Mouse (Mus musculus) neural tube, embryonic 15.5 days (tissue): ENCODE data around the gene Cog5. TPM values are rescaled to one million over a fixed set of nuclear protein-coding genes. Genes with fewer than 3 reads are reported as not detected.

Source experiments
- ATAC-seq: fragments of 200-750 bp; cut with Nextera tagmentation; 2 replicates; pipeline ENCODE4 v1.8.0; 2017; ENCODE audit warnings: mild to moderate bottlenecking, moderate TSS enrichment, moderate library complexity; ENCODE audit not compliant: low FRiP score
- H3K27ac ChIP-seq: fragments of 300-500 bp; sonication (generic); replicated peaks from 2 replicates; pipeline ENCODE4 v1.5.1; 2015; ENCODE audit warnings: mild to moderate bottlenecking, inconsistent platforms
- H3K27me3 ChIP-seq: fragments of 300-500 bp; sonication (generic); replicated peaks from 2 replicates; pipeline ENCODE4 v1.6.1; 2015; ENCODE audit warnings: inconsistent platforms
- H3K36me3 ChIP-seq: fragments of 300-500 bp; sonication (generic); 2 replicates; pipeline ENCODE4 v1.6.1; 2015; ENCODE audit warnings: inconsistent platforms
- H3K4me1 ChIP-seq: fragments of 300-500 bp; sonication (generic); 2 replicates; pipeline ENCODE4 v1.6.1; 2015; ENCODE audit warnings: inconsistent platforms
- H3K4me2 ChIP-seq: fragments of 300-500 bp; sonication (generic); 2 replicates; pipeline ENCODE4 v1.6.1; 2015; ENCODE audit warnings: inconsistent platforms, mild to moderate bottlenecking, moderate library complexity
- H3K4me3 ChIP-seq: fragments of 300-500 bp; sonication (generic); replicated peaks from 2 replicates; pipeline ENCODE4 v1.5.1; 2015; ENCODE audit warnings: mild to moderate bottlenecking, inconsistent platforms
- H3K9ac ChIP-seq: fragments of 300-500 bp; sonication (generic); replicated peaks from 2 replicates; pipeline ENCODE4 v1.6.1; 2015; ENCODE audit warnings: mild to moderate bottlenecking, inconsistent platforms
- H3K9me3 ChIP-seq: fragments of 300-500 bp; sonication (generic); replicated peaks from 2 replicates; pipeline ENCODE4 v1.6.1; 2016; ENCODE audit warnings: inconsistent platforms
- WGBS: fragments of 180-500 bp; shearing (Covaris S2); methylation state at CpG from one replicate; pipeline ENCODE4 v1.1.7; 2015; ENCODE audit warnings: mixed read lengths; 5-methylcytosine and 5-hydroxymethylcytosine counted together
- polyA plus RNA-seq: library from polyadenylated mRNA; unstranded; fragments of >200 nt; fragmentation: Nextera tagmentation; extraction: Ambion mirVana; gene quantifications from 2 replicates; pipeline ENCODE4 v1.2.1, GENCODE M21; 2015

The Cog5 gene
- polyA plus RNA-seq, 1 experiment from 2014 or later, result 28.6 TPM

DNA sequence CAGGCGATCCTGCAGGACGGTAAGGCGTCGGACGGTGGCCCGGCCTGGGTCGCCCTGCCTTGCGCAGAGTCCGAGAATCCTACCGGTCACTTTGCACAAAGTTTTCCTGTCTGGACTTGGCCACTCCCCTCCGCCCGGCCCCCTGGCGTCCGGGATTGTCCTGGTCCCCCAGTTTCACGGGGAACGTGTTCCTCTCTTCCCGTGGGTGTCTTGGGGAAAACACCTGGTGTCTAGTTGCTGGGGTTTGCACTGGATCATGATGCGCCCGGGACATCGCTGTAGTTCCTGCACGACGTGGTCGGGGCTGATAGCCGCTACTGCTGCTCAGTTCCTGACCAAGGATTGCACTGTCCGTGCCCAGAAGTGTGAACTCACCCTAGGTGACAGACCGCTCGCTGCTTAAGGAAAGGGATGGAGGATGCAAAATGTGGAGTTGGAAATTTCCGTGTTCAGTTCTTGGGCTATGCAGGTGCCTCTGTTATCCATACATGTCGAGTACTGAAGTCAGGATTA, 352 bp downstream of the Cog5 start:
- Histone ChIP-seq H3K4me3 (peak overlapping the region; percentile 92), H3K9ac (peak overlapping the region; percentile 80), H3K27ac (peak overlapping the region; percentile 89), H3K36me3 (no peaks in the 10 kb centered on the region), H3K27me3 (no peaks in the 10 kb centered on the region), H3K9me3 (no peaks in the 10 kb centered on the region), H3K4me1 (peaks cover 11% of the 10 kb centered on the region), H3K4me2 (peak overlapping the region; percentile 75)
- peak; percentile 84 for ATAC-seq
- under 1% methylated on average over 29 of the region's 29 CpGs for WGBS

DNA sequence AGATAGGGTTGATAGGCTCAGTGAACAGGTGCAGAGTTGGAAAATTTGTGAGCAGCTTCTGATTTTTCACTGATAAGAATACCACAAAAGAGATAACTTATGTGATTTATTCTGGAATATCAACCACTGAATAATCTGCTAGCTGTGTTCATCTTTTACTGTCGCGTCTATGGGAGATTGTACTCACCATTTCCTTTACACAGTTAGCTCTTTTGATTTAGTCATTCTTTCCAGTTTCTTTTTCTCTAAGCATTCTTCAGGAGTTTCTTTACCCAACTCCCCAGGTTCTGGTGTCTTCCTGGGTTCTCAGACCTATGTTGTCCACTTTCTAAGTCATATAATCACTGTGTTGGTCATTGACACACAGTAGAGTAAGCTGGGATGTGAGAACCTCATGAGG, 2.2 kb downstream of the Cog5 start:
- H3K9me3 ChIP-seq, result no peaks in the 10 kb centered on the region
- no peak overlapping the region for H3K27ac ChIP-seq
- no peak overlapping the region for H3K4me3 ChIP-seq
- H3K27me3 ChIP-seq, result no peaks in the 10 kb centered on the region
- no peak for ATAC-seq
- H3K4me1 ChIP-seq, result peaks cover 11% of the 10 kb centered on the region
- no peak overlapping the region for H3K4me2 ChIP-seq
- no peak overlapping the region for H3K9ac ChIP-seq
- WGBS, result 97% methylated on average over 2 of the region's 2 CpGs
- H3K36me3 ChIP-seq, result no peaks in the 10 kb centered on the region

DNA sequence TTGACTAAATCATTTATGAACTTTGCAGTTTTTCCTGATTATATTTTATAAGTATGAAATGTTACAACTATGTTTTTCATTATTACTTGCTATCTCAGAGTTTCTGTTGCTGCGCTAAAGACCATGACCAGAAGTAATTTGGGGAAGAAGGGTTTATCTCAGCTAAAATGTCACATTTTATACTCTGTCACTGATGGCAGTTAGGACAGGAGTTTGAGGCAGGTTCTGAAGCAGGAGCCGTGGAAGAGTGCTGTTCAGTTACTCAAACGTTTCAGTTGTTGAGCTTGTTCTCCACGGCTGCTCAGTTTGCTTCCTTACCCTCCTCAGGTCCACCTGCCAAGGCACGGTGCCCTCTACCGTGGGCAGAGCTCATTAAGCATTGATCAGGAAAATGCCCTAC, 11.3 kb downstream of the Cog5 start:
- no peak overlapping the region for H3K27ac ChIP-seq
- no peak overlapping the region for H3K4me2 ChIP-seq
- WGBS, result 71% methylated on average over 6 of the region's 6 CpGs
- no peak overlapping the region for H3K9ac ChIP-seq
- H3K4me1 ChIP-seq, result no peaks in the 10 kb centered on the region
- no peaks in the 10 kb centered on the region for H3K27me3 ChIP-seq
- no peak overlapping the region for H3K4me3 ChIP-seq
- no peak for ATAC-seq
- peaks cover 27% of the 10 kb centered on the region for H3K36me3 ChIP-seq
- H3K9me3 ChIP-seq, result no peaks in the 10 kb centered on the region

DNA sequence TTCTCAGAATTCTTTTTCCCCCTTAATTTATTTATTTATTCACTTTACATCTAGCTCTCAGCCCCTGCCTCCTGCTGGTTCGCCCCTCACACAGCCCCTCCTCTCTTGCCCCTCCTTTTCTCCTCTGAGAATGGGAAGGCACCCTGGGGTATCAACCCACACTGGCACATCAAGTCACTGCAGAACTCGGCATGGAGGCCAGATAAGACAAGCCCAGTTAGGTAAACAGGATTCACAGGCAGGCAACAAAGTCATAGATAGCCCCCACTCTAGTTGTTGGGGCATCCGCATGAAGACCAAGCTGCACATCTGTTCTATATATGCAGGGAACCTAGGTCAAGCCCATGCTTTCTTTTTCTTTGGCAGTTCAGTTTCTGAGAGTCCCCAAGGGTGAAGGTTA, 12.5 kb downstream of the Cog5 start:
- Histone ChIP-seq H3K4me3 (no peak overlapping the region), H3K27ac (no peak overlapping the region), H3K9ac (no peak overlapping the region), H3K9me3 (no peaks in the 10 kb centered on the region), H3K36me3 (peaks cover 27% of the 10 kb centered on the region), H3K4me2 (no peak overlapping the region), H3K27me3 (no peaks in the 10 kb centered on the region), H3K4me1 (no peaks in the 10 kb centered on the region)
- ATAC-seq, result no peak
- 61% methylated on average over 3 of the region's 3 CpGs for WGBS

DNA sequence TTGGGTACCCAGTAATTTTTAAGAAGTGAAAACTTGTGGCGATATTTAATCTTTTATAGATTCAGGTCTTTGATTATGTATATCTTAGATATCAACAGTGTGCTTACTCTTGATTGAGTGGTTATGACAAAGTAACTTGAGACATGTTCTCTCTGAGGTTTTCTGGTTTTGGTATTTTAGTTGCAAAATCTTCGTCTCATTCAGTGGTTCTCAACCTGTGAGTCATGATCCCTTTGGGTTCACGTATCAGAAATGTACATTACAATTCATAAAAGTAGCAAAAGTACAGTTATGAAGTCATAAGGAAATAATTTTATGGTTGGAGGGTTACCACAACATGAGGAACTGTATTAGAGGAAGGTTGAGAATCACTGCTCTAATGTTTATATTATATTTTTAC, 32.0 kb downstream of the Cog5 start:
- Histone ChIP-seq H3K27ac (no peak overlapping the region), H3K9me3 (no peaks in the 10 kb centered on the region), H3K4me2 (no peak overlapping the region), H3K36me3 (no peaks in the 10 kb centered on the region), H3K4me3 (no peak overlapping the region), H3K4me1 (no peaks in the 10 kb centered on the region), H3K27me3 (no peaks in the 10 kb centered on the region), H3K9ac (no peak overlapping the region)
- WGBS, result 96% methylated on average over 3 of the region's 3 CpGs
- no peak for ATAC-seq

DNA sequence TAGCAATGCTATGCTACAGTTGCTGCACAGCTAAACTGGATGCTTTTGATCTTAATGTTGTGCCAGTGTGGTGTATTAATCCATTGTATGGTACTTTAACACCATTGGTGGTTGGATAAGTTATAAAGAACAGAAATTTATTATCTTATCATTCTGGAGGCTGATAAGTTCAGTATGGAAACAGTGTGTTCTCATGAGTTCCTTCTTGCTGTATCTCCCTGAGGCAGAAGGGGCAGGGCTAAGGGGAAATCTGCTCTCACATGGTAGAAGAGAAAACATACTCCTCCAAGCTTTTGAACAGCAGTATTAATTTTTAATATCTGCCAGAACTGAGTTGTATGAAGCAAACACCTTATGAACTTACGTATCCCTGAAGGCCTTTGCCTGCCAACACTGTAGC, 38.6 kb downstream of the Cog5 start:
- H3K27me3 ChIP-seq, result no peaks in the 10 kb centered on the region
- WGBS, result 91% methylated on average over 1 of the region's 1 CpGs
- H3K4me3 ChIP-seq, result no peak overlapping the region
- H3K4me1 ChIP-seq, result no peaks in the 10 kb centered on the region
- ATAC-seq, result no peak
- peaks cover 7% of the 10 kb centered on the region for H3K36me3 ChIP-seq
- no peak overlapping the region for H3K27ac ChIP-seq
- no peak overlapping the region for H3K4me2 ChIP-seq
- H3K9ac ChIP-seq, result no peak overlapping the region
- H3K9me3 ChIP-seq, result no peaks in the 10 kb centered on the region

DNA sequence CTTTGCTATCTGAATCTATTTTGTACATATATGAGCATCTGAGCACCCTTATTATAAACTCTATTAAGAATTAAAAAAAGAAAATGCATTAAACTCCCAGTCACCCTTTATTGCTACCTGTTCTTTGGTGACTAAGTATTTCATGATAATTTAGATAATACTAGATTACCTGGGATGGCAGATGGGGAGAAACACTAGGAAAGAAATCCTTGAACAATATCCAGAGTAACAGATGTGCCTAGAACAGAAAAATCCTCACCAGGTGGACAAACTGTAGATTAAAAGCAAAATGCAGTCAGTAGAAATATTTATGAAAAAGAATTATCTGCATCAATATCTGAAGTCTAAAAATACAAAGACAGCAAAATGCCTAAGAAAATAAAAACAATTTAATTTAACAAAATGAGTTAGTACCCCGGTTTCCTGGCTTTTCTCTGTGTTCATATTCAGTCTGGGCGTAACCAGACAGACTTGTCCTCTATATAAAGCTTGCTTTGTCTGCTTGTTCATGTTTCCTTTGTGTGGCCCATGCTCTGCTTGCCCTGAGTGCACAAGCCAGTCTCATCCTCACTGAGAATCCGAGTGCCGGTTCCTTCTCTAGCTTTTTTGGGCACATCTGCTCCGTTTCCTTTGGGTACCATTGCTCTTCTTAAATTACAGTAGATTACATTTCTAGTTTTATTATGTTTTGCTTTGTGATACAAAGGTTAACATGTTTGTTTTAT, 46.1 kb downstream of the Cog5 start:
- Histone ChIP-seq H3K9me3 (no peaks in the 10 kb centered on the region), H3K4me3 (no peak overlapping the region), H3K9ac (no peak overlapping the region), H3K4me1 (no peaks in the 10 kb centered on the region; the same call in 1 of the 2 replicates), H3K27me3 (no peaks in the 10 kb centered on the region), H3K27ac (peak overlapping the region; percentile 33; the same call in 1 of the 2 replicates), H3K4me2 (no peak overlapping the region), H3K36me3 (peaks cover 7% of the 10 kb centered on the region)
- WGBS, result 38% methylated on average over 5 of the region's 5 CpGs
- no peak for ATAC-seq

DNA sequence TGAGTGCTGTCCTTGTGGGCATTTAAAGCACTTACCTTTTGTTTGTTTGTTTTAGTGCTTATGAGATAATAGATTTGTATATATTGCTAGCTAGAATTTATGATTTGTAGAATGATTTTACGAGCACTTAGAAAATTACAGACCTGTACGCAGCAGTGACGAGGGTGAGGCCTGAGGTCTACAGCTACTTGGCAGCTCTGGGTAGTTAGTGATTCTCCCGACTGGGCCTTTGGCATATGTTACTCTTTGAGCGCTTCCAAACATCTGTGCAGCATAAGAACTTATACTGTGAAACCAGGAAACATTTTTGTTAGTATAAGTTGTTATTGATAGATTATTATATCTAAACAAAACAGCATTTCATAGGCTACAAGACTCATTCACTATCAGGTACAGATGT, 46.7 kb downstream of the Cog5 start:
- Histone ChIP-seq H3K4me2 (no peak overlapping the region), H3K4me1 (no peaks in the 10 kb centered on the region; the same call in 1 of the 2 replicates), H3K9me3 (no peaks in the 10 kb centered on the region), H3K27ac (peak overlapping the region; percentile 33; the same call in 1 of the 2 replicates), H3K36me3 (peaks cover 7% of the 10 kb centered on the region), H3K27me3 (no peaks in the 10 kb centered on the region), H3K4me3 (no peak overlapping the region), H3K9ac (no peak overlapping the region)
- ATAC-seq, result no peak
- WGBS, result 53% methylated on average over 5 of the region's 5 CpGs

DNA sequence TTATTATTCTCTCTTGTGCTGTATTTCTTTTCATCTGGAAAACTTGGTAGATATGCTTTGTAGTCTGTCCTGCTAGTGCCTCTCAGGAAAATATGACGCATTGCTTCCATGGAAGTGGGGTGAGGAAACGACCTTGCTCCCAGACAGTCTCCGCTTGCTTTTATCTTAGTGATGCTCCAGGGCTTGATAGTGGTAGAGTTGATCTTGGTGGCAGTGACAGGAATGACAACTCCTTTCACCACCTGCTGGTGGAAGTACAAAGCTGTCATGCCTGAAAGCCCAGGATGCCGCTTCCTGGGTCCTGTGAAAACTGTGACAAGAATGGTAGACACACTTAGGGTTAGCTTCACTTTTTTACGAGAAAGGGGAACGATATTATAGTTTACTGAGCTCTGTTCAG, 49.2 kb downstream of the Cog5 start:
- no peaks in the 10 kb centered on the region for H3K27me3 ChIP-seq
- H3K4me1 ChIP-seq, result peaks cover 1% of the 10 kb centered on the region; the same call in 1 of the 2 replicates
- H3K9me3 ChIP-seq, result no peaks in the 10 kb centered on the region
- H3K4me2 ChIP-seq, result no peak overlapping the region
- WGBS, result 79% methylated on average over 6 of the region's 6 CpGs
- no peak for ATAC-seq
- H3K9ac ChIP-seq, result no peak overlapping the region
- no peaks in the 10 kb centered on the region for H3K36me3 ChIP-seq
- H3K27ac ChIP-seq, result no peak overlapping the region
- no peak overlapping the region for H3K4me3 ChIP-seq

DNA sequence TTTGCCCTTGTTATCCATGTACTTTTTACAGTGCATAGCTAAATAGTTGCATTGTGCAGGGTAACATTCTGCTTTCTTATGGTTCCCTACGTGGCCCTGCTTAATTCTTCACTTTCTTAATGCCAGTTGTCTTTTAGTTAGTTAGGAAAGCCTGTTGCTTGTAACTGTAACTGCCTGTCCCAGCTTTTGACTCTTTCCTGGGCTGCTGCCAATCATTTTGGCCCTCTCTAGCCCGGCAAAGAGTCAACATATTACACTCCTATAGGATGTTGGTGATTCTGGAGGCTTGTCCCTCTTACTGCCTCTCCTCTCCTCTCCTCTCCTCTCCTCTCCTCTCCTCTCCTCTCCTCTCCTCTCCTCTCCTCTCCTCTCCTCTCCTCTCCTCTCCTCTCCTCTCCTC, 51.5 kb downstream of the Cog5 start:
- WGBS, result 68% methylated on average over 2 of the region's 2 CpGs
- Histone ChIP-seq H3K27ac (no peak overlapping the region), H3K4me3 (no peak overlapping the region), H3K9ac (no peak overlapping the region), H3K4me2 (no peak overlapping the region), H3K27me3 (no peaks in the 10 kb centered on the region), H3K4me1 (peaks cover 13% of the 10 kb centered on the region; the same call in 1 of the 2 replicates), H3K36me3 (peaks cover 3% of the 10 kb centered on the region; the same call in 1 of the 2 replicates), H3K9me3 (no peaks in the 10 kb centered on the region)
- no peak for ATAC-seq

DNA sequence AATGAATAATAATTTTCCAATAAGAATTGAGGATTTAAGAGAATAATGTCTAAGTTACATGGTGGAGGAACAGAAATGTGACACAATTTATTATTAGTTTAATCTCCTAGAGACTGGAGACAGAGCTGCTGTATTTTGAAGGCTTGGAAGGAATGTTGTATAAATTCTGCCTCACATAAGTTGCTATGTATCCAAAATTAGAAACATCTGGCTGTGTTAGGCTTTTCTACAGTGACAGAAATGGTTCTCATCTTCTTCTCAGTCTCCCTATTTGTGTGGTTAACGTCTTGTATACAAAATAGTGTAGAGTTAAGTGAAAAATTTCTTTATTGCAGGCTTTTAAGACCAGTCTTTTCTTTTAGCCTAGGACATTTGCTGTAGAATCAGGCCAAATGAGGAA, 52.9 kb downstream of the Cog5 start:
- no peak overlapping the region for H3K9ac ChIP-seq
- 56% methylated on average over 1 of the region's 1 CpGs for WGBS

DNA sequence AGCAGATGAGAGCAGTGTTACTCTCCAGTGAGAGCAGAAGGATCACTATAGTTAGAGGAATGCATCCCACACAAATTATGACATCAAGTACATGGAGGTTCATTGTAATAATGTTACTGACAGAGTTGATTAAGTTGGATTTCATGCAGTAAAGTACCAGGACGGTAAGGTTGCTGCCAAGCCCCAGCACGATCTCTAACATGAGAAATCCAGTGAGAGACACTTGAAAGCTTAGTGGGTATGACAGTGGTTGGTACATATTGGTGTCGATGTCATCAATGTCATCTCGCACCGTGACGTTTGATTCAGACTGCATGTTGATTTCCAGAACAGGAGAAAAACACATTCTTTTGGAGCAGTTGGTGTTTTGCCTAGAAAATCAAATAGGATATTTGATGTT, 55.0 kb downstream of the Cog5 start:
- Histone ChIP-seq H3K27me3 (no peaks in the 10 kb centered on the region), H3K4me3 (no peak overlapping the region; the same call in 1 of the 2 replicates), H3K36me3 (peaks cover 3% of the 10 kb centered on the region; the same call in 1 of the 2 replicates), H3K9ac (no peak overlapping the region), H3K9me3 (no peaks in the 10 kb centered on the region), H3K4me1 (peaks cover 13% of the 10 kb centered on the region; the same call in 1 of the 2 replicates), H3K4me2 (peak overlapping the region; percentile 58), H3K27ac (no peak overlapping the region)
- WGBS, result 69% methylated on average over 6 of the region's 6 CpGs
- no peak for ATAC-seq

More for the DNA sequence above, 52.9 kb downstream of the Cog5 start:
- Histone ChIP-seq H3K36me3 (peaks cover 3% of the 10 kb centered on the region; the same call in 1 of the 2 replicates), H3K27ac (no peak overlapping the region), H3K4me1 (peaks cover 13% of the 10 kb centered on the region; the same call in 1 of the 2 replicates), H3K4me2 (no peak overlapping the region), H3K4me3 (no peak overlapping the region), H3K27me3 (no peaks in the 10 kb centered on the region), H3K9me3 (no peaks in the 10 kb centered on the region)
- ATAC-seq, result no peak
